Mouse (Mus musculus) cerebellum, adult 2 months (tissue): ENCODE data around the gene Wdr59.

Experiments
- CTCF ChIP-seq: fragments of 200-500 bp; IDR thresholded peaks from 2 replicates; pipeline ENCODE4 v1.5.1; 2011; ENCODE audit warnings: low read depth, mild to moderate bottlenecking, control low read depth, low read length, moderate library complexity, borderline replicate concordance; ENCODE audit not compliant: insufficient read depth
- POLR2A ChIP-seq: fragments of 200-500 bp; IDR thresholded peaks from 2 replicates; pipeline ENCODE4 v1.6.1; 2011; ENCODE audit warnings: low read length, control low read depth, borderline replicate concordance; ENCODE audit not compliant: insufficient read depth

DNA sequence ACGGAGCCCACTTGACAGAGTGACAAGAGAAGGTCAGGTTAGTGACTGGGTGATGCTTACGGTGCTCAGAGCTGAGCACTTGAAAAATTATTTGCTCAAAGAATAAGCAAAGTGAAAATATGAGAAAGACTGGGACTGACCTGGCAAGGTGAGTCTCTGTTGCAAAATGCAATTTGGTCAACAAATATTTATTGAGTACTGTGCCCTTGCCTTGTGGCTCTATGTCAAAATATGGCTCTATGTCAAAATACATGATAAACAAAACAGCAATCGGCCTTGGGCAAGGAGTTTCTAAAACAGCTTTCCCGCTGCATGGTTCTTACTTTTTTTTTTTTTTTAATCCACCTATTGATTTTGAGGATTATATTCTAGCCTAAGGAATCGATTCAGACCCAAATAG, 13.6 kb upstream of the Wdr59 start:
- TF ChIP-seq CTCF = no peak
- TF ChIP-seq POLR2A = no peak
